In genomic region chr14:32381066-32381465, GRCm38 (mm10) we compare ENCODE assay signal across 18 mouse cellular contexts. TPM values are rescaled to one million over a fixed set of nuclear protein-coding genes. Genes with fewer than 3 reads are reported as not detected.
DNase-seq lines count a peak whose midpoint lies in the region; ATAC-seq and TF ChIP-seq lines count a peak whose summit lies in the region.
"Had no signal": no experiment of that assay in that cellular context is flagged by ENCODE, and none has a peak within 500 bp of the region (broad histone marks: within the 10 kb centered on the region; RNA-seq: fewer than 3 reads in every experiment).

No protein-coding gene starts in this region.

- H3K9ac ChIP-seq in heart, embryonic 12.5 days: no peak overlapping the region
- no peak overlapping the region for H3K9ac ChIP-seq in midbrain, embryonic 16.5 days (ENCODE audit: low read depth, low read length)
- no peak overlapping the region for H3K9ac ChIP-seq in midbrain, embryonic 11.5 days (ENCODE audit: low read length)
- no peak overlapping the region for H3K9ac ChIP-seq in midbrain, postnatal 0 days (replicated peaks; ENCODE audit: low read length, poor library complexity, severe bottlenecking)
- H3K9ac ChIP-seq: embryonic facial prominence, embryonic 12.5 days; intestine, embryonic 15.5 days; neural tube, embryonic 12.5 days; stomach, embryonic 15.5 days had no signal

- no peak overlapping the region for H3K4me3 ChIP-seq in heart, embryonic 12.5 days
- no peak overlapping the region for H3K4me3 ChIP-seq in midbrain, embryonic 16.5 days (ENCODE audit: low read depth, low read length)
- no peak overlapping the region for H3K4me3 ChIP-seq in midbrain, embryonic 11.5 days (ENCODE audit: low read depth, low read length)
- no peak overlapping the region; the same call in 1 of the 2 replicates for H3K4me3 ChIP-seq in midbrain, postnatal 0 days (ENCODE audit: low read depth, low read length)
- H3K4me3 ChIP-seq: embryonic facial prominence, embryonic 12.5 days; intestine, embryonic 15.5 days; neural tube, embryonic 12.5 days; stomach, embryonic 15.5 days had no signal

- no peak for ATAC-seq in heart, embryonic 12.5 days (ENCODE audit: insufficient number of reproducible peaks, low FRiP score)
- peak; percentile 56; the same call in 1 of the 2 replicates for ATAC-seq in midbrain, embryonic 16.5 days
- ATAC-seq in midbrain, embryonic 11.5 days (ENCODE audit: low FRiP score): no peak
- ATAC-seq in midbrain, postnatal 0 days (ENCODE audit: low FRiP score): no peak
- ATAC-seq: intestine, embryonic 15.5 days had no signal

- peaks cover 60% of the 10 kb centered on the region for H3K27me3 ChIP-seq in heart, embryonic 12.5 days (replicated peaks)
- H3K27me3 ChIP-seq in midbrain, embryonic 16.5 days (ENCODE audit: control insufficient read depth, insufficient read depth, low read depth, low read length): no peaks in the 10 kb centered on the region
- H3K27me3 ChIP-seq in midbrain, embryonic 11.5 days (ENCODE audit: control insufficient read depth, insufficient read depth, low read length): no peaks in the 10 kb centered on the region
- no peaks in the 10 kb centered on the region for H3K27me3 ChIP-seq in midbrain, postnatal 0 days (ENCODE audit: insufficient read depth, low read length)

- intact Hi-C loops in heart, postnatal 25 days (cut with DNase I): no loop called here

- peaks cover 21% of the 10 kb centered on the region for H3K4me1 ChIP-seq in heart, embryonic 12.5 days (replicated peaks)
- peaks cover 14% of the 10 kb centered on the region; the same call in 1 of the 2 replicates for H3K4me1 ChIP-seq in midbrain, embryonic 16.5 days (ENCODE audit: control insufficient read depth, insufficient read depth, low read length)
- H3K4me1 ChIP-seq in midbrain, embryonic 11.5 days (ENCODE audit: control insufficient read depth, insufficient read depth, low read length): 0 out of 2 replicates have a peak, but pooled peaks cover 2% of the 10 kb centered on the region
- no peaks in the 10 kb centered on the region for H3K4me1 ChIP-seq in midbrain, postnatal 0 days (ENCODE audit: insufficient read depth, low read length)
- H3K4me1 ChIP-seq: intestine, embryonic 15.5 days; stomach, embryonic 15.5 days had no signal

- no peak for DNase-seq in heart, postnatal 25 days (ENCODE audit: low spot score)
- no peak for DNase-seq in midbrain, embryonic 11.5 days (ENCODE audit: low spot score, missing footprints)
- peak; percentile 53 to 61 for DNase-seq in cerebellum, postnatal 25 days
- no peak for DNase-seq in midbrain, postnatal 0 days (ENCODE audit: low spot score)
- DNase-seq in gastrocnemius, postnatal 4 days (ENCODE audit: low spot score in 2 of 2): no peak
- no peak for DNase-seq in adipocyte (ENCODE audit: low spot score)
- DNase-seq: kidney, postnatal 36 days had no signal

- 21% methylated on average over 7 of the region's 7 CpGs for WGBS in heart, embryonic 12.5 days
- WGBS in midbrain, embryonic 16.5 days: 29% methylated on average over 7 of the region's 7 CpGs
- 51% methylated on average over 7 of the region's 7 CpGs for WGBS in midbrain, embryonic 11.5 days
- WGBS in midbrain, postnatal 0 days: 37% methylated on average over 7 of the region's 7 CpGs

- no peaks in the 10 kb centered on the region for H3K9me3 ChIP-seq in heart, embryonic 12.5 days (replicated peaks)
- H3K9me3 ChIP-seq in midbrain, embryonic 16.5 days (replicated peaks; ENCODE audit: control insufficient read depth, low read length, poor library complexity, severe bottlenecking): no peaks in the 10 kb centered on the region
- no peaks in the 10 kb centered on the region for H3K9me3 ChIP-seq in midbrain, embryonic 11.5 days (ENCODE audit: control insufficient read depth, low read length)
- H3K9me3 ChIP-seq in midbrain, postnatal 0 days (ENCODE audit: low read length): no peaks in the 10 kb centered on the region
- H3K9me3 ChIP-seq: embryonic facial prominence, embryonic 12.5 days; intestine, embryonic 15.5 days; neural tube, embryonic 12.5 days; stomach, embryonic 15.5 days had no signal

- no peak for TF ChIP-seq CTCF in midbrain, postnatal 0 days (IDR thresholded peaks at IDR 0.05)

- H3K4me2 ChIP-seq in heart, embryonic 12.5 days: peak overlapping the region; percentile 26
- H3K4me2 ChIP-seq in midbrain, embryonic 16.5 days (ENCODE audit: low read length): peak overlapping the region; percentile 37
- H3K4me2 ChIP-seq in midbrain, embryonic 11.5 days: no peak overlapping the region
- H3K4me2 ChIP-seq in midbrain, postnatal 0 days (ENCODE audit: low read depth, low read length, poor library complexity, severe bottlenecking): peak overlapping the region; percentile 18; the same call in 1 of the 2 replicates
- H3K4me2 ChIP-seq: embryonic facial prominence, embryonic 12.5 days; intestine, embryonic 15.5 days; neural tube, embryonic 12.5 days; stomach, embryonic 15.5 days had no signal

- H3K27ac ChIP-seq in heart, embryonic 12.5 days (ENCODE audit: poor library complexity, severe bottlenecking): no peak overlapping the region
- H3K27ac ChIP-seq in midbrain, embryonic 16.5 days (ENCODE audit: low read length): no peak overlapping the region
- H3K27ac ChIP-seq in midbrain, embryonic 11.5 days (ENCODE audit: low read depth, low read length): no peak overlapping the region
- no peak overlapping the region for H3K27ac ChIP-seq in midbrain, postnatal 0 days (ENCODE audit: low read depth, low read length)
- H3K27ac ChIP-seq: embryonic facial prominence, embryonic 12.5 days; intestine, embryonic 15.5 days; neural tube, embryonic 12.5 days; stomach, embryonic 15.5 days had no signal

- H3K36me3 ChIP-seq in heart, embryonic 12.5 days: no peaks in the 10 kb centered on the region
- H3K36me3 ChIP-seq in midbrain, embryonic 16.5 days (ENCODE audit: control insufficient read depth, insufficient read depth, low read length): no peaks in the 10 kb centered on the region
- H3K36me3 ChIP-seq in midbrain, embryonic 11.5 days (ENCODE audit: control insufficient read depth, insufficient read depth, low read length): no peaks in the 10 kb centered on the region
- no peaks in the 10 kb centered on the region for H3K36me3 ChIP-seq in midbrain, postnatal 0 days (ENCODE audit: insufficient read depth, low read length)
- H3K36me3 ChIP-seq: embryonic facial prominence, embryonic 12.5 days; intestine, embryonic 15.5 days; neural tube, embryonic 12.5 days; stomach, embryonic 15.5 days had no signal

RNA-seq across cellular contexts. Expression of gene 1700024G13Rik, which starts 7.1 kb away (rescaled TPM):
- polyA plus RNA-seq in heart, embryonic 12.5 days (2016; fragmentation: Nextera tagmentation; extraction: Ambion mirVana): not detected in 2 replicates
- not detected for total RNA-seq in heart, postnatal 25 days (2021)
- 0.42 and 0.51 TPM in 2 replicates for polyA plus RNA-seq in midbrain, embryonic 16.5 days (2015; fragmentation: Nextera tagmentation; extraction: Ambion mirVana)
- polyA plus RNA-seq in midbrain, embryonic 11.5 days (2014; fragmentation: Nextera tagmentation; extraction: Ambion mirVana): 0.19 TPM in 1 of 2 replicates, not detected in the other
- 1.8 TPM in 1 of 2 replicates, not detected in the other for total RNA-seq in midbrain, postnatal 0 days (2014; rRNA removed)
- 0.67 and 0.68 TPM in 2 replicates for polyA plus RNA-seq in midbrain, postnatal 0 days (2015; fragmentation: Nextera tagmentation; extraction: Ambion mirVana)
- total RNA-seq in gastrocnemius, postnatal 4 days (2021): not detected
- total RNA-seq: adrenal gland, postnatal 4 days; left cerebral cortex, postnatal 14 days; megakaryocyte progenitor cell, adult 5-6 weeks had no signal
- polyA plus RNA-seq: embryonic facial prominence, embryonic 12.5 days; intestine, embryonic 15.5 days; liver, embryonic 16.5 days; neural tube, embryonic 12.5 days; urinary bladder, adult 2 months had no signal

RNA-seq across cellular contexts. Expression of gene Ogdhl, which starts 59.2 kb away (rescaled TPM):
- 19.2 and 19.4 TPM in 2 replicates for polyA plus RNA-seq in heart, embryonic 12.5 days (2016; fragmentation: Nextera tagmentation; extraction: Ambion mirVana)
- 10 to 100 TPM; 78.0 to 92.1 TPM for total RNA-seq in heart, postnatal 25 days (2021)
- polyA plus RNA-seq in midbrain, embryonic 16.5 days (2015; fragmentation: Nextera tagmentation; extraction: Ambion mirVana): 31.3 and 32.7 TPM in 2 replicates
- 14.8 and 17.2 TPM in 2 replicates for polyA plus RNA-seq in midbrain, embryonic 11.5 days (2014; fragmentation: Nextera tagmentation; extraction: Ambion mirVana)
- total RNA-seq in midbrain, postnatal 0 days (2014; rRNA removed): 36.4 and 38.6 TPM in 2 replicates
- polyA plus RNA-seq in midbrain, postnatal 0 days (2015; fragmentation: Nextera tagmentation; extraction: Ambion mirVana): 25.5 and 25.8 TPM in 2 replicates
- 1 to 10 TPM; 4.4 to 6.6 TPM for total RNA-seq in gastrocnemius, postnatal 4 days (2021)
- total RNA-seq: megakaryocyte progenitor cell, adult 5-6 weeks had no signal

Comparison
In these comparisons a context has a peak if more than half of its experiments do, and no peak if none do; other contexts are left out.
1. DNase-seq: peak in cerebellum, postnatal 25 days (2 of 2); none in heart, postnatal 25 days (single experiment), midbrain, embryonic 11.5 days (single experiment), midbrain, postnatal 0 days (single experiment), gastrocnemius, postnatal 4 days (0 of 2) and adipocyte (single experiment).